Mouse (Mus musculus) brain, embryonic 14.5 days (tissue): ENCODE data around the gene Ift43. TPM values are rescaled to one million over a fixed set of nuclear protein-coding genes. Genes with fewer than 3 reads are reported as not detected.

Experiments
- DNase-seq: peaks from one replicate; pipeline ENCODE4 v3.0.0-alpha.2; 2011; ENCODE audit warnings: low read depth
- CTCF ChIP-seq: fragments of 200-500 bp; IDR thresholded peaks from 2 replicates; pipeline ENCODE4 v1.5.1; 2012; ENCODE audit warnings: inconsistent platforms, mild to moderate bottlenecking, moderate library complexity, borderline replicate concordance; ENCODE audit not compliant: insufficient read depth, insufficient read length; ENCODE audit errors: extremely low read depth
- POLR2A ChIP-seq: fragments of 200-500 bp; IDR thresholded peaks from 2 replicates; pipeline ENCODE4 v1.6.1; 2012; ENCODE audit warnings: mild to moderate bottlenecking, inconsistent platforms, borderline replicate concordance; ENCODE audit not compliant: poor library complexity, insufficient read depth, insufficient read length, severe bottlenecking; ENCODE audit errors: extremely low read depth
- polyA plus RNA-seq: library from polyadenylated mRNA; depleted of rRNA; stranded (reverse); fragments of >200 nt; gene quantifications from 2 replicates; pipeline ENCODE4 v1.2.3, GENCODE M21; 2012; rRNA removed

Gene Ift43
- polyA plus RNA-seq, 1 experiment: 37.5 TPM

GRCm38 (mm10) chr12:86189601-86190323 lies 107.4 kb downstream of the Ift43 start:
- DNase-seq: no peak
- TF ChIP-seq CTCF (no peak), POLR2A (no peak)

- no peak for TF ChIP-seq POLR2A
- no peak for TF ChIP-seq CTCF
- DNase-seq: peak; percentile 88
Observed at GRCm38 (mm10) chr12:86192036-86192449, 109.7 kb downstream of the Ift43 start.

DNA sequence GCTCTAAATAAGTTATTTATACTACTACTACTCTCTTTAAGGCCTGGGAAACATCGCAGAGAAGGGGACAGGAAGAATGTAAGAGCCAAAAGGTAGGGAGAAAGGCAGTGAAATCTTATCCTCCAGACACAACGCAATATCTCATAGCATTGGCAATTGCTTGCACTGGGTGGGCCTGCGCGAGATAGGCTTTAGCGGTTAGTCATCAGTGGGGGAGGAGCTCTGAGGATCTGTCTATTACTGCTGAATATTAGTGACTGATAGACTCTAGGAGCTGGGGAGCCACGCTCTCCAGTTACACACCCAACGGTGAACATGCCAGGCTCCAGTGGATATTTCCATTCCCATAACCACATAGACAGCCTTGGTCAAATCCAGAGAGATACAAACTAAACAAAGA lies 114.6 kb downstream of the Ift43 start:
- no peak for DNase-seq
- TF ChIP-seq POLR2A (no peak), CTCF (no peak)

- DNase-seq: no peak
- TF ChIP-seq CTCF (no peak), POLR2A (no peak)
Observed at GRCm38 (mm10) chr12:86203443-86204057, 121.2 kb downstream of the Ift43 start.

- peak; percentile 63 for DNase-seq
- TF ChIP-seq POLR2A (no peak), CTCF (no peak)
Observed at GRCm38 (mm10) chr12:86211099-86211520, 128.8 kb downstream of the Ift43 start.

Other genes with a start within 250 kb of the Ift43 start
- gene Tgfb3, start 3.5 kb upstream of the Ift43 start, polyA plus RNA-seq: 6.6 and 7.3 TPM in 2 replicates
- gene Gpatch2l, start 159.3 kb downstream of the Ift43 start, polyA plus RNA-seq: 24.3 and 26.3 TPM in 2 replicates